Mouse (Mus musculus) kidney, adult 9 months (tissue): ENCODE data around the gene Krt14.
"Not testable (repeated sequence)": the region's sequence is repeated elsewhere in the genome, so short reads cannot be mapped to it uniquely, and the experiment has no call there.

Experiments
- DNase-seq: peaks from one replicate; pipeline ENCODE4 v3.0.0; 2022

The Krt14 gene

DNA sequence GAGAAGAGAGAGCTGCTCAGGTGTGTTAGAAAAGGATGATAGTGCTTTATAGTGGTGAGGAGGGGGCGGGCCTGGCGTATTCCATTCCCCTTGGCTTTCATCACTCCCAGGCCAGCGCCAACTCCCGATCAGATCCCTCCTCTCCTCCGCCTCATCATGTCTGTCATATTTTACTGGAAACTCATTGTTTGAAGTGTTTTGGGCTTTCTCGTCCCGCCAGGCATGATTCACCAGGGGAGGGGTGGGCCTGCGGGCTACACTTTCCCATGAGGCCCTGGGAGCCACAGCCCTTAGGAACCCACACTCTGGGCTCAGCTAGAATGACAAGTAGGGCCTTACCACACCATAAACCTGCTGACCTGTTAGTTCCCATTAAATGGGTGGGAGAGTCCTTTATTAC, at the start of gene Krt14:
Gene Krt14, minus strand, starts transcription at position 51 of the 400 bp plus-strand sequence.
- no peak for DNase-seq

DNA sequence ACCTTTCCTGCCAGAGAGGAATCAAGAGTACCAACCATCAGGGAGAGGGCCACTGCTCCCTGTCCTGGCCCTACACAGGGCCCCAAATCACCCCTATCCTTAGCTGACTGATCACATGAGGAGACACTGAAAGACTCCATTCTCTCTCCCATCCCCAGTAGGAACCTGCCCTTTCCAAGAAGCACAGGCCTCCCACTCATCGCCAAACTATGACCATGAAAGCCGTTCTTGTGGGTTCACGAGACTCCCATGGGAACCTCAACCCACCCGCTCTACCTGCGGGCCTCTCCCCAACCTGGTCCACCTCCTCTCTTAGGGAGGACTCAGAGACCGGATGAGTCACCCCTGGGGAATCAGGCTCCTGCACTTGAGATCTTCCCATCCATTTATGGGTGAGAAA, 48.2 kb upstream of the Krt14 start:
- no peak for DNase-seq

DNA sequence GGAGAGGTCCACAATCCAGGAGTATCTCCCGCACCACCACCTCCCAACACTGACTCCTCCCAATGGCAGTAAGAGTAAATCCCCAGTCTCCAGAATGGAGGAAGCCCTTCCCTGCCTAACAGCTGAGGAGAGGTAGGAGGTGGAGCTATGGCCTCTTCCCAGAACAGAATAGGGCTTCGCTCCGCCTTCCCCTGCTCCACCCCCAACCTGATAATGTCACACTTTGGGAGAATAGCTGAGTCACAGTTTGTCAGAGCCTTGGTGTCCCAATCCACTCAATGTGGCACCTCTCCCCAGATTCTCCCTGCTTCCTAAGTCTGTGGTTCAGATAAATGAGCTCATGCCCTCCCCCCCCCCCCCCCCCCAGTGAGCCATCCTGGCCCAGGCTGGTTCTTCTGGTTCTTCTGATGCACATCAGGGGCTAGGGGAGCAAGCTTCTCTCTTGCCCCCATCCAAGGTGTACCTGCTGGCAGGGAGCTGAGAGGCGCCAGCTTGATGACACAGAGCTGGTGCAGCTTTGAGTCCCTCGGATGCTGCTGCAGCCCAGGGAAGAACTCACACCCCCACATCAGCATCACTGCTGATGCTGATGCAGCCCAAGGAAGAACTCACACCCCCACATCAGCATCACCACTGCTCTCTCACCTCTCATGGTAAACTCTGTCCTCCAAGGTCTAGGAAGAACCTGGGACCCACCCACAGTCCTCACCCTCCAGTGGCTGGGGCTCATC, 47.2 kb upstream of the Krt14 start:
- no peak for DNase-seq

DNA sequence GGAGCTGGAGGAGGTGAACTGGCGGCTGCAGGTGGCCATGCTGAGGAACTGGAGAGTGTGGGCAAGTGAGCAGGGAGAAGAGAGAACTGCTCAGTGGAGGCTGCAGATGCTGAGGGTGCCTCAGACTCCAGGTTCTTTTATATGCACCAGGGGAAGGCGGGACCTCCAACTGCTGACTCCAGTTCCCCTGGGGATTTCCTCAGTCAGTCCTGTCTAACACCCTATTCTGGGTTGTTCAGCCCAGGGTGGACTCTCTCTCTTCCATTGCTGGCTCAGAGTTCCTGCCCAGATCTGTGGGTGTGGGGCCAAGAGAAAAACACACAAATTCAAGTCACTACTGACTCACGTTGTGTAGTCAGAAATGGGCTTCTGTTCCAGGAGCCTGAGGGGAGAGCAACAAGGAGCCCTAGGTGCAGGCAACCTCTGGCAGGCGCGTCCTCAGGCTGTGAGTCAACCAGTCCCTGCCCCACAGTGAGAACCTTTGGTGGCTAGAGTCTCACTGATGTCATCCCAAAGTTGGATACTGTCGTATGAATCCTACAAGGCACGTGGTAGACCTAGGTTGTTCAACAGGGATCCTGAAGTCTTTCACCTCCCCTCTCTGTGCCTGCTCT, 41.6 kb upstream of the Krt14 start, which contains the start of gene Krt16:
Gene Krt16, minus strand, starts transcription at position 51 of the 614 bp plus-strand sequence.
- DNase-seq: no peak

DNA sequence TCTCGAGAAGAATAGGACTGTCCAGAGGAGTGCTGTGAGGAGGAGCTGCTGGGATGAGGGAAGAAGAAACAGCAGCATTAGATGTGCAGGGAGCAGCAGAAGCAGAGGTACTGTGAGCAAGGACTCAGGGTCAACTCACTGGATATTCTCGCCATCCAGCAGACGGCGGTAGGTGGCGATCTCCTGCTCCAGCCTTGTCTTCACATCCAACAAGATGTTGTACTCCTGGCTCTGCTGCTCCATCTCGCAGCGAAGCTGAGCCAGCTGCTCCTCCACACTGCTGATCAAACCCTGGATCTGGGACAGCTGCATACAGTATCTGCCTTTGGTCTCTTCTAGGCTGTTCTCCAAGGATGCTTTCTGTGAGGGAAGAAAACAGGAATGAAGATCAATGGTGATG, 39.1 kb upstream of the Krt14 start:
- not testable (repeated sequence) for DNase-seq

DNA sequence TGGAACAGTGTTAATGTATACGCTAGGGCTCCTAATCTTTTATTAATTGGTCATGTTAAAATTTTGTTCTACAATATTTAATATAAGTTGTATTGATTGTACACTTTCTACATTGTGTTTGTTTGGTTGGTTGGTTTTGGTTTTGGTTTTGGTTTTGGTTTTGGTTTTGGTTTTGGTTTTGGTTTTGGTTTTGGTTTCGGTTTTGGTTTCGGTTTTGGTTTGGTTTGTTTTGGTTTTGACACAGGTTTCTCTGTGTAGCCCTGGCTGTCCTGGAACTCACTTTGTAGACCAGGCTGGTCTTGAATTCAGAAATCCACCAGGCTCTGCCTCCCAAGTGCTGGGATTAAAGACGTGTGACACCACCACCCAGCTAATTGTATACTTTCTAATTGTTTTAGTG, 32.9 kb upstream of the Krt14 start:
- DNase-seq: not testable (repeated sequence)

DNA sequence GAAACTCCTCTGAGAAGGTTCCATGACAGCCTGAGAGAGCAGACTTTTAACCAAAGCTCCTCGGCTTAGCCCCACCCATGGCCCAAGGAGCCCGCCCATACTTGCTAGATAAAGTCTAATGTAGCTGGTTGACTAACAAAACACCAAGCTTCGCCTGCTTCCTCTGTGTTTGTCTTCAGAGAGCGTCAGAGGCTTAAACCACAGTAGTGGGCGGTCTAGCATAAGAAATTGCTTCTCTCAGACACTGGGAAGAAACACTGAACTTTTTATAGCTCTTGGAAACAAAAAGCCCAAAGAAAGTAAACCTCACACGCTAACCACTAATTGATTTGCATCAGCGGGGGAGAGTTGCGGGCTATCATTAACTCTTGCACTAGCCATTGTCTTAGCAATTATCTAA, 14.4 kb upstream of the Krt14 start:
- DNase-seq: no peak

DNA sequence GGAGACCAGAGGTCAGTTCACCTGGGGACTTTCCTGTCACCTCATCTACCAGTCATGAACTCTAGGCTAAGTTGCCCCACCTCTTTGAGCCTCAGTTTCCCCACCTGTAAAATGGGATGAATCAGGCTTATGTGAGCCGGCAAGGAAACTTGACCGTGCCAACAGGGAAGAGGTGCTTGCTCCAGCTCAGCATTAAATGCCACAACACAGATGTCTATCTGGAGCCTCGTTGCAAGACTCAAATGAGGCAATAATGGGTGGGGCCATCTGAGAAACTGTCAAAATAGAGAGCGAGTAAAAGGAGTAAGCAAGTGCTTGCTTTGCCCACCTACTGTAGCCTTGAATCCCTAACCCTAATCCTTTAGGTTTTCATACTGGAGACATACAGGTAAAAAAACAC, 12.0 kb upstream of the Krt14 start:
- no peak for DNase-seq

DNA sequence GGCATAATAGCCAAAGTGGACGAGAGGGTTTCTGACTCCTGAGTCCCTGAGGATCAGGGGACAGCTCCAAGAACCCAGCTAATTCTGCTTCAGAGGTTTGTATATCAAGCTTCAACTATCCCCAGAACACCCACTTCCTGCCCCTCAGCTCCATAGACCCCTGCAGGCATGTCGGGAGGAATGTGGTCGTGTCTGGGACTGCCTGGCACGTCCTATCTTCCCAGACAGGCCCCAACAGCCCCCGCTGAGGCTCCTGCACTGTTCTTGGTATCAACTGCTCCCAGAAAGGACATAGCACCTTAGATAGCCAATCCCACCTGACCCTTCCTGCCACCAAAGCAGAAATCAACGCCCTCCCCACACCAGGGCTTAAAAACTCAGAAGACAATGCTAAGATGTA, 1.2 kb upstream of the Krt14 start:
- no peak for DNase-seq

DNA sequence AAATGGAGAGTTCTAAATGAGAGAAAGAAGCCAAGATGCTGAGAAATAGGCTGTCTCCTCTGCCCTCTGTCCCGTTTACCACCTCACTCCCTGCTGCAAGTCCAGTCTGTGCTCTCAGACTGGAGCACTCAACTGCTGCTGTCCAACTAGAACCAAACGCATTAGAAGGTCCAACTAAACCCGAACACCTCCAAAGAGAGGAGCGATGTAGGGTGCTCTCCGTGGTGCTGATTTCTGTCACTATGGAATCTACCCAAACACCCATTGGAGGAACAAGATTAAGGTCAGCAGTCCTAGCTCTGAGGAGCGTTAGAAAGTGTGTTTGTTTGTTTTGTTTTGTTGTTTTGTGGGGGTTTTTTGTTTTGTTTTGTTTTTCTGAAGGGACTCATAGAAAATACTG, 3.9 kb downstream of the Krt14 start:
- peak; percentile 7 for DNase-seq

DNA sequence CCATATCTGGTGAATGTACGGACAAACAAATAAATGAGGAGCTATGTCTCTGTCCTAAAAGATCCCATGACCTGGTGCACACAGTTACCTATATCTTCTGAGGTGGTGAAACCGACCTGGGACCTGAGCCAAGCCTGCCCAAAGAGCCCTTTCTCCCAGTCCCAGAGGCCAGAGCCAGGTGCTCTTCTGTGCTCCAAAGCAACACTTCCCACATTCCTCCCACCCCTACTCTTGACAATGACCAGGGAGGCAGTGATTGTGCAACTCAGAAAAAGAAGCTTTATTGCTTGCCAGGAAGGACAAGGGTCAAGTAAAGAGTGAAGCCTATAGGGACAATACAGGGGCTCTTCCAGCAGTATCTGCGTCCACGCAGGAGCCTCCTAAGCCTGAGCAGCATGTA, 4.4 kb downstream of the Krt14 start:
- DNase-seq: no peak

DNA sequence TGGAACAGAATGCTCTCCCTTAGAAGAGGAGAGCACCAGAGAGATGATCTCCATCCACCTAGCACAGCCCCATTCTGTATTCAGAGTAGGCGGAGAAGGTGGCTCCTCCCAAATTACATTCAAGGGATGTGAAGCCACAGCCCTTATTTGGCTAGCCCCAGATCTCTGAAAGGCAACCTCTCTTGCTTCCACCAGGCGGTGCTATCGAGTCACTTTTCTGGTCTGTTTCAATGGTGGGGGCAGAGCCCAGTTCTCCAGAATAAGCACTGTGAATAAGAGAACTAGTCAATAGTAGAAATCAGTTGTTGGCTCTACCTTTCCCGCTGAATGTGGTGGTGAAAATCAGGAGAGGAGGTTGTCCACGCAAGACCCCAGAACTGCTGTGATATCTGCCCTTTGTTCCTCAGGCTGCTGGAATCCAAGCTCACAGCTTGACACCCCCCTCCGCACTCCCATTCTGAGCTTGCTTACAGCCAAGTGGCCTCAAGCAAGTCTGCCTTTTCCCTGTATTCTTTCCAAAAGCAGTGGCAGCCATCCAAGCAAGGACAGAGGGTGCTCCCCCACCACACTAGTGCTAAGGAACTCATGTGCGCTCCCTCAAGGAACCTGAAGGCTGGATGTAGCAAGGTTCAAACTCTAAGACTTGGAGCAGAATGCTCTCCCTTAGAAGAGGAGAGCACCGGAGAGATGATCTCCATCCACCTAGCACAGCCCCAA, 7.1 kb downstream of the Krt14 start:
- DNase-seq: no peak

DNA sequence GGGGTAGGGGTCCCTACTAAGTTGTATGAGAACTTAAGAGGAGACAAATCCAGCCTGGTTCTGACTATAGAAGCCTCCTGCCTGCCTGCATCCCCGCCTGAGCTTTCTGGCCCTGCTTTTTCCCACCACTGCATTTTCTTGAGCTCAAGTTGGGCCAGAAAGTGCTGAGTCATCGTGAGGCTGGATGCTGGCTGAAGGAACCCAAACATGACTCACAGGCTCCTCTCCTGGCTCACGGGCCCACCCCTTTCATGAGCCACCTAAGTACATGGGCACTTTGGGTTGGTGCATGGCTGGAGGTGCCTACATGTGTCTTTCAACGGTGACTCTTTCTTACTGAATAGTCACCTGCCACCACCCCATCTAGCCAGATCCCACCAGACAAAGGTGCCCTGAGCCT, 8.7 kb downstream of the Krt14 start:
- no peak for DNase-seq

DNA sequence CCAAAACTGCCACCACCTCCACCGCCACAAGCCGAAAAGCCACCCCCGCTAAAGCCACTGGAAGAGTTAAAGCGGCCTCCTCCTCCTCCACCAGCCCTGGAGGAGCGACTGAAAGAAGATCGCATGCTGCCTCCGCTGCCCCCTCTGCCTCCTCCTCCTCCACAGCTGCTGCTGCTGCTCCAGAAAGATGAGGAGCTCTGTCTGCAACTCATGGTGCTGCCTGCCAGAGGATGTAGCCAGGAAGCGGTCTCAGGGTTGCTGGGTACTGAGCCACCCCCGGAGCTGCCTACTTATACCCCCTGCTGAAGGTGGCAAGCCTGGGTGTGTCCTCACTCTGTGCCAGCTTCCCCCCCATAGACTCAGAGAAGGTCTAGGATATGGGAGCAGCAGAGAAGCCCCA, 14.4 kb downstream of the Krt14 start, which contains the start of gene Krt9:
Gene Krt9, minus strand, starts transcription at position 255 of the 400 bp plus-strand sequence.
- no peak for DNase-seq

DNA sequence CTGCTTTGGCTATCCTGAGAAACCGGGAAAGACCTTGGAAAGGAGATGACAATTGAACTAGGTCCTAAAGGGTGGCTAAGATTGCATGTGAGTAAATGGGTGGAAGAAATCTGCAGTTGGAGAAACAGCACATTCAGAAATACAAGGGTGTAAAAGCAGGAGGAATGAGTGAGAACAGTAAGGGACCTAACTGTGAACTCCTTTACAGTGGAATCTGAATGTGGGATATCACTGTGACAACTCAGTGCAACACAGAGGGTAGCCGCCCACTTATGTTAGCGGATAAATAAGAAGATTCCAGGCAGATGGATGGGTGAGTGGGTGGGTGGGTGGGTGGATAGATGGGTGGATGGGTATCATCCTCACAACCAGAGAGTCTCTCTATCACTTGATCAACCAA, 15.5 kb downstream of the Krt14 start:
- no peak for DNase-seq

DNA sequence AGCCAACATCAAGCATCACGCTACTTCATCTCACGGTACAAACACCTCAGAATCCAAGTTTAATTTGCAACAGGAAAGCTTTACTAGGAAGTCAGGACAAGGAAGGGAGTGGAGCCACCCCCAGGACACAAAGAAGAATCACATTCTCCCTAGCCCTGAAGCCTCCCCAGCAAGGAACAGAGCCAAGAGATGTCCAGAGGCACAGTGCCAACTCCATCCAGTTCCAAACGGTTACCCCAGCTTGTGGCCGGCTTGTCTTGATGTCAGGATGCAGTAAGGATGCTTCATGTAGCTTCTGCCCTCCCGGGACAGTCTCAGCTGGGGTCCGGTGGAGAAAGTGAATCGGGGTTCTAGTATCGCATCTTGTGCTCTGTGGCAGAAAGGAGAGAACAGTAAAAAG, 20.6 kb downstream of the Krt14 start:
- no peak for DNase-seq

DNA sequence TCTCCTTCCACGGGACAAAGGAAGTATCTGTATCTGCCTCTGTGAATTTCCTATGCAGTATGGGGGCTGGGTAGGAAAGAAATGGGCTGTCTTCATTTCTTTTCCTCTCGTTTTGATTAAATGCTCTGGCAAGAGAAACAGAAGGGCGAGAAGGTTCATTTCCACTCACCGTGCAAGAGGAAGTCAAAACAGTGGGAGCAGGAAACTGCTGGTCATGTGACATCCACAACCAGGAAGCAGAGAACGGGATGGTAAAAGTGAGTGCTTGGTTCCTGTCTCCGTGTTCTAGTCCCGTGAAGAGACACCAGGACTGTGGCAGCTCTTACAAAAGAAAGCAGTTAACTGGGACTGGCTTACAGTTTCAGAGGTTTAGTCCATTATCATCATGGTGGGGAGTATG, 25.6 kb downstream of the Krt14 start:
- DNase-seq: no peak

DNA sequence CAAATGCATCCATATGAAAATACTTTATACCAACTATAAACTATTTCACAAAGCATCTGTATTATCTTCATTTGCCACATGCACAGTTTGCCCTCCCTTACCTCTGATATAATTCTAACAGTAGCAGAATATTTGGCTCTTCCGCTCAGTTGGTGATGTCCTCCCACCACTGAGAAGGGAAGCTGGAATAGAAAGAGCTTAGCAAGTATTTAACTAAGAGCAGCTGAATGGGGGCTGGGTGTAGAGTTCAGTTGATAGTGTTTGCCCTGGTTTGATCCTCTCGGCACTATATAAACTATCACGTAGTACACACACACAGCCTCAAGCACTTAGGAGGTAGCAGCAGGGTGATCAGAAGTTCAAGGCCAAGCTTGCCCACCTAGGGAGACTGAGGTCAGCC, 28.1 kb downstream of the Krt14 start:
- DNase-seq: no peak

DNA sequence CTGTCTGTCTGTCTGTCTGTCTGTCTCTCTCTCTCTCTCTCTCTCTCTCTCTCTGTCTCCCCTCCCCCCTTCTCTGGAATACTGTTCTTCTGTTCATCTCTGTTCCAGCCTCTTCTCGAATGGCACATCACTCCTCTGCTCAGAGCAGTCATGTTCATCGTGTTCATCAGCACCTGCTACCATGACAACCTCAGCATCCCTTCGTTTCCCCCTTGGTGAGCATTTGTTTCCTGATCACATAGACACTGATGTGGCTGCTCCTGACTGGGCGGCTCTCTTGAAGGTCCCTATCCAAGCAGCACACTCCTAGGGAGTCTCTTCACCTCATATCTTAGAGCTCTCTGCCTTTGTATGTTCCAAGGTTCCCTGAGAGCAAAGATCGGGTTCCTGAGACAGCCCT, 29.0 kb downstream of the Krt14 start:
- DNase-seq: no peak

DNA sequence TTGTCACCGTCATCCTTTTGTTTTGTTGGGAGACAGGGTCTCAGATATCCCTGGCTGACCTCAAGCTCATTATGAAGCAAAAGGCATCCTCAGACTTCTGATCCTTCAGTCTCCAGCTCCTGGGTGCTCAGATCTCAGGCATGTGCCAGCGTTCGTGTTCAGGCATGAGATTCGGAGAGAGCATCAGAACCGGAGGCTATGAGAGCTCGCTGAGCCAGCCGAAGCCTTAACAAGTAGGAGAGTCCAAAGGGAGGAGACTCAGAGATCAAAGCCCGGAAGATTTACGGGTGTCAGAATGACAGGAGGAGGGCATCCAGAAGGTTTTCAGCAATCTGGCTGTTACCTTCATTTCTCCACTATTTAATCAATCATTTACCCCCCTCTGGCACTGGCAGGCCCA, 30.6 kb downstream of the Krt14 start:
- no peak for DNase-seq

DNA sequence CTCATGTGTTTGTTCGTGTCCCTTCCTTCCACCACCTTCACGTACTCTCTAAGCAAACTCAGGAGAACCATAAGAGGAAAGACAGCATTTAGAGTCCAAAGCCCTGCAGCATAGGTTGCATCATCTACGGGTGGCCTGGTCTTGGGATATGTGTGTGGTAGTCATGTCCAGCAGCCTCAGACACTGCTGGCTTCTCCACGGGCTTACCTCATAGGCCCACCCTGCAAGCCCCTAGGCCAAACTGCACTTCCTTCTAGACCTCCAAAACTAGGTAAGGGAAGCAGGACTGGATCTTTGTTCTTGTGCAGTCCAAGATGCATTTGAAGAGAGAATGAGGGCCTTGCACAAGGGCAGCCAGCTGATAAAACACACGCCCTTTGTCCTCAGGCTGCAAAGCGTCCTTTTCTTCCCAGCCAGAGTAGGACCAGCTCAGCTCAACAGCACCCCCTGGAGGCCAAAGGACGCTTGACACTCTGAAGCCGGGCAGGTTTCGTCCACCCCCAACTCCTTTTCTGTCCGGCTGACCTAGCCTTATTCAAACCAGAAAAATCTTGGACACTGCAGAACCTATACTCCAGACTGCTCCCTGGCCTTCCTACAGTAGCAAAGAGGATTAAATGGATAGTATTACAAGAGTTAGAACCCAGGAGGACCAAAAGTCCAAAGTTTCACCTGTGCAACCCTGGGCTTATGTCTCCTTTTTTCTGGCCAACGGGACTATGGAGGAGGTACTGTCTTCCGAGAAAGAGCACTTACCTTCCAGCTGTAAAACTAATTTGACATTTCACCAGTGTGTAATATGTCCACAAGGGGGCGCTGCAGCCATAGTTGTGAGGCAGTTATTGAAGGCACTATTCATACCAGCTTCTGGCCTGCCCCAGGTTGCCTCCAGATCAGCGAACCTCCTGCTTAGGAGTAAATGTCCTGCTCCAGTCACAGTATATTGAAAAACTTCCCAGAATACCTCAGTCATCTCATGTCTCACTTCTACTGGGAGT, 38.3 kb downstream of the Krt14 start:
- DNase-seq: peak; percentile 69

DNA sequence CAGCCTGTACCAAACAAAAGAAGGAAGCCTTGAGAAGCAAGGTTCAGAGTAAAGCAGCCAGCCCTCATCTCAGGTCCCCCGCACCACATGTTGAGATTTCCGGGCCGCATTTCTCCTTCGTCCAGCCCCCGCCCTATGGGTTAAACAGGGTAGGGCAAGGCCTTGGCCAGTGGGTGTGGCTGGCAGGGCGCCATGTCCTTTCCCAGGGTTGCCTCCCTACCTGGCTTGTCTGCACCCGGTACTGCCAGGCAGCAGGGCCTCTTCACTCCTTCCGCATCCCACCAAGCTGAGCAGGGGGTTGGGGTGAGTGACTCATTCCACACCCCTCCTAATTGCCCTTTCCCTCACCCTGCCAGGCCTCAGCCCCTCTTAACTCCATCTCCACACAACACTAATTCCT, 39.3 kb downstream of the Krt14 start:
- DNase-seq: no peak

DNA sequence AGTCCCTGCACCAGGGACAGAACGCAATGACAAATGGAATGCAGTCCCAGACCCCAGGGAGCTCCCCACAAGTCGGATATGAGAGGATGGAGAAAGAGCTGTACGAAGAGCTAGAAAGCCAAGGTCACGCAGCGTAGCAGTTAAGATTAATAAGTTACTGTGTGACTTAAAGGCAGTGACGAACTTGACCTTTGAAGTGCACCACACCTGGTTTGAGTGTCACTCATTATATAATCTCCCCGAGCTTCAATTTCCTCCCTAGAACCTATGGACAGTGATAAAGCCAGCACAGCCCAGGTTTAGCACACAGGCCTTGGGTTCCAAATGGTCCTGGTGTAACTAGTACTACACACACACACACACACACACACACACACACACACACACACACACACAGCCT, 43.0 kb downstream of the Krt14 start:
- peak; percentile 63 for DNase-seq
